Mouse (Mus musculus) cerebellum, adult 9-10 months (tissue): ENCODE results near the gene Wfdc6b.
"Not testable (repeated sequence)": the region's sequence is repeated elsewhere in the genome, so short reads cannot be mapped to it uniquely, and the experiment has no call there.

Experiments used
- DNase-seq: peaks from one replicate; pipeline ENCODE4 v3.0.0; 2022

Wfdc6b gene

DNA sequence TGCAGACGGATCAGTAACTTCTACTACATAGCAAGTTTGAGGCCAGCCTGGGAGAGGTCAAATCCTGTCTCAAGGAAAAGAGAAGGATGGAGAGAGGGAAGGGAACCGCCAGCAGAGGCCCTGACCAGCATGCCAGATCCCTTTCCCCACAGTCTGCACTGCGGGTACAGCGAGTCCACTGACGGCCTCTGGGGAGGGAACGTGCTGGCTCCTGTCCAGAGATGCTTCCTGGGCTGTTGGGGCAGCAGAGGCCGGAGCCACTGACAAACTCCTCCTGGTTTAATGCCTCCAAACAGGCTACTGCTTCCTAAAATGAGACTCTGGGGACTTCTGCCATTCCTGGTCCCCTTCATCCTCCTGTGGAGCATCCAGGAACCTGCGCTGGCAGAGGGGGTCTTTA is at the start of gene Wfdc6b, which contains the start of gene Wfdc8:
Gene Wfdc6b, plus strand, starts transcription at position 52 of the 400 bp plus-strand sequence.
Gene Wfdc8, minus strand, starts transcription at position 156 of the 400 bp plus-strand sequence.
- DNase-seq = not testable (repeated sequence)

DNA sequence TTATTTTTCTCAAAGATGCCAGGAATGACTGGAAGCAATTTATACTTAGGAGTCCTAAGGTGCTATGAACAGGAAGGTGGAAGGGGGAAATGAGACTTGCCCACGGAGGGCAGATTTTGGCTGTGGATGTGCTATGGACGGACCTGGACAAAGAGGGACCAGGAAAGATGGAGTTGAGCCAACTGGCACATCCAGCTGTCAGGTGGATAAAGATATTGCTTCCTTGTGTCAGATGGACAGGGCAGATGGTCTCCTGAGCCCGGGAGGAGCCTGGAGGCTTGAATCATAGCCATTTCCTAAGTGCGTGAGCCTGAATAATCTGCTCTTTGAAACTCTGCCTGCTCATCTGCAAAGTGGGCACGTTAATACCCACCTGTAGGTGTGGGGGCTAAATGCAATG is 49.0 kb upstream of the Wfdc6b start:
- DNase-seq = no peak

DNA sequence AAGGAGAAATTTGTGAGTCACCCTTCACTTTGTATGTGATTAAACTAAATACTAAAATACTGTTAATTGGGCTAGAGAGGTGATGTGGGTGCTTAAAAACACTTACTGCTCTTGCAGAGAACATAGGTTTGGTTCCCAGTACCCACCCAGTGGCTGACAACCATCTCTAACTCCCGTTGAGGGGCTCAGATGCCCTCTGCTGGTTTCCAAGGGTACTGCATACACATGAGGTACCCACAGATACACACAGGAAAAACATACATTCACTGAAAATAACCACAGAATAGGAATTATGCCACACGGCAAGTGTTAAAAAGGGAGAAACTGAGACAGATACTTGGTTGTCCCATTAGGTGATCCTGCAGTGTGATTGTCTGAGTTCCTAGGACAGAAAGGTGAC is 46.3 kb upstream of the Wfdc6b start:
- no peak for DNase-seq

DNA sequence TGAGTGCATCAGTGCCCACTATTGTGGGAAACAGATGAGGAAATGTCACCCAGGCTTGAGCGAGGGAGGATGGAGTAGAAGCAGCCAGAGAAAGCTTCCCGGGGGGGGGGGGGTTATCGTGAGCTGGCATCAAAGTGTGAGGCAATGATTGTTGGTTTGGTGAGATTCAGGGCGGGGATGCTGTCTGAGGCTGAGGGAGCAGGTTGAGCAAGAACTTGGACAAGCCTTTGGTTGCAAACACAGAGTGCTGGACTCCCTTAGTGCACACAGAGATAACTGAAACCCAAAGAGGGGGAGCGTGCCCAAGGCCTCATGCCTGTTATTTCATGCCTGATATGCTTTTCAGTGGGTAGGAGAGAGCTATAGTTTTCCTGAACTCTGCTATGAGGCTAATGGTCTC is 45.9 kb upstream of the Wfdc6b start:
- DNase-seq = no peak

DNA sequence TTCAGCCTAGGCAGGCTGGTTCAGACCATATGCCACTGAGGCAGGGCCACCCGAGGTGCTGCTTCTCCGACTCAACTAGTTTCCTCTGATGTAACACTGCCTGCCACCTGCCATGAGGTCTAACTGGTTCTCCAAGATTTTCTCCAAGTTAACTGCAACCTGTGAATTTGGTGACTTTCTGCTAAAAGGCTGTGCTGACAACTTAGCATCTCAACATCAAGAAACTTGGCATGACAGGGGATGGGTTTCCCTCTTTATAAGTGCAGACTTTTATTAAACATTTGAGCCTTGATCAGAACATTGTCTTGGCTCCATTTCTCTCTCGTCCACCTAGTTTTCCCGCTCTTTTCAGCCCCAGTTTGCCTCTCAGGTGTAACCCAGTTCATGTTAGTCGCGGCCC is 40.0 kb upstream of the Wfdc6b start, which contains the start of gene Spint3:
Gene Spint3, minus strand, starts transcription at position 101 of the 400 bp plus-strand sequence.
- DNase-seq = not testable (repeated sequence)

DNA sequence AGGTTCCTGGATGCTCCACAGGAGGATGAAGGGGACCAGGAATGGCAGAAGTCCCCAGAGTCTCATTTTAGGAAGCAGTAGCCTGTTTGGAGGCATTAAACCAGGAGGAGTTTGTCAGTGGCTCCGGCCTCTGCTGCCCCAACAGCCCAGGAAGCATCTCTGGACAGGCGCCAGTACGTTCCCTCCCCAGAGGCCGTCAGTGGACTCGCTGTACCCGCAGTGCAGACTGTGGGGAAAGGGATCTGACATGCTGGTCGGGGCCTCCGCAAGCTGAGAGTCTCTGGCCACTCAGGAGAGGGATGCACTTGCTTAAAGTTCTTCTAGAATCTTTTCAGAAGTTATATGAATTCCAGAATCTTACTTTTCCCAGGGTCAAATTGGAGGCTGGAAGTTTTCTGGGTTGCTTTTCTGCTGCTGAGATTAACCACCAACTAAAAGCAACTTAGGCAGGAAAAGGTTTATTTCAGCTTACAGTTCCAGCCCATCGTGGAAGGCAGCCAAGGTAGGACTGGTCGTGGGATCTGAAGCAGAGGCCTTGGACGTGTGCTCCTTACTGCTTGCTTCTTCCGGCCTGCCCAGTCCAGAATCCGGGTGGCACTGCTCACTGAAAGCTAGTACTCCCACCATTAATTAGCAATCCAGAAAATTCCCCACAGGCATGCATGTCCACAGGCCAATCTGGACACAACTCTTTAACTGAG is 28.1 kb upstream of the Wfdc6b start, which contains the start of gene Wfdc6a:
Gene Wfdc6a, minus strand, starts transcription at position 423 of the 701 bp plus-strand sequence.
- DNase-seq = not testable (repeated sequence)

DNA sequence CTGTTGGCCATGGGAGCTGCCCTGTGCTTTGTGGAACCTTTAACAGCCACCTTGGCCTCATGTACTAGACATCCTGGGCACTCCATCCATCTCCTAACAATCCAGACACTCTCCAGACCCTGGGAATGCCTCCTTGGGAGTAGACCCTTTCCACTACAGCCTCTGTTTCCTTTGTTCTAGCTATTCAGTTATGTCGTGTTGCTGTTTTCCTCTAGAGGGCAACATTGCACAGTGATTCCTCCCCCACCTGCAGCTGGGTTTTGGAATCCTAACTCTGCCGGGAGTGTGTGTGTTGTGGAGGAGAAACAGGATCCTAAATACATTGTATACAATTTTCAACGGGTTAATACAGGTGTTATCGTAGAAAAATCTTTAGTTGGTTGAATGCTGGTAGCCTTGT is 21.3 kb upstream of the Wfdc6b start:
- peak; percentile 1 for DNase-seq

DNA sequence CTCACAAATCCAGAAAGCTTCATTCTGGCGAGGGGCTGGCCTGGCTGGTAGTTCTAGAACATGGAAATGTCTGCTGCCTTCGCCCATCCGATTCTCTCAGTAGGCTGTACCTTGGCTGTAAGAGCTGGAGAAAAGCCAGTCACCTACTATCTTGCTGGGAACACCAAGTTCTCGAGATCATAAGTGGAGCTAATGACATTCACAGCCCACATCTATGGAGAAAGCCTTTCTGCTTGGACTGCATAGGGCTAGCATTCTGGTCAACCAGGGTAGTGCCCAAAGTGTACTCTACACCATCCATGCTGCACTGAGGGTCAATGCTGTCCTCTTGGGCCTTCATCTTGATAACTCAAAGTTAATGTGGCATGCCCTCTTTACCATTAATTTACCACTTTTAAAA is 19.8 kb upstream of the Wfdc6b start, which contains the start of gene Eppin:
Gene Eppin, minus strand, starts transcription at position 101 of the 400 bp plus-strand sequence.
- no peak for DNase-seq

DNA sequence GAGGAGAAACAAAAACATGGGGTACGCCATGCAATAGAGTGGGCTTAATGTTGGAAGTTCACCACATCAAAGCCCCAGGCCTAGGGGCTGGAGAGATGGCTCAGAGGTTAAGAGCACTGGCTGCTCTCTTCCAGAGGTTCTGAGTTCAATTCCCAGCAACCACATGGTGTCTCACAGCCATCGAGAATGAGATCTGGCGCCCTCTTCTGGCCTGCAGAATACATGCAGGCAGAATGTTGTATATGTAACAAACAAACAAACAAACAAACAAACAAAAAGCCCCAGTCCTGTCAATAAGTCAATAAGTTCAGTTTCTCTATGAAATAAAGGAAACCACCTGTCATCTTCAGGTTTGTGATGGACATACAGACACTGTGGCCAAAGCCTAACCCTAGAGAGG is 13.1 kb upstream of the Wfdc6b start:
- DNase-seq = no peak

DNA sequence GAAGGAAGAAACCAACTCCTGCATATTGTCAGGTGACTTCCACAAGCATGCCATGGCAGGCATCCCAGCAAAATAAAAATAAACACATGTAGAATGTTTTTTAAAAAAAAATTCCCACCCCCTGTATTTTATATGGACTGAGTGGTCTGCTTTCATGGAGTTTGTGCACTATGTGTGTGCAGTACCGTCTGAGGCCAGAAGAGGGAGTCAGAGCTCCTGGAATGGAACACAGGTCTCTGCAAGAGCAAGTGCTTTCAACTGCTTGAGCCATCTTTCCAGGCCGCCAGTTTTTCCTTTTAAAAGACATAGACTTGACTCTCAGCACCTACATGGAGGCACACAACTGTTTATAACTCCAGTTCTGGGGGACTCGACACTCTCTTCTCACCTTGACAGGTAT is 9.8 kb upstream of the Wfdc6b start:
- no peak for DNase-seq

DNA sequence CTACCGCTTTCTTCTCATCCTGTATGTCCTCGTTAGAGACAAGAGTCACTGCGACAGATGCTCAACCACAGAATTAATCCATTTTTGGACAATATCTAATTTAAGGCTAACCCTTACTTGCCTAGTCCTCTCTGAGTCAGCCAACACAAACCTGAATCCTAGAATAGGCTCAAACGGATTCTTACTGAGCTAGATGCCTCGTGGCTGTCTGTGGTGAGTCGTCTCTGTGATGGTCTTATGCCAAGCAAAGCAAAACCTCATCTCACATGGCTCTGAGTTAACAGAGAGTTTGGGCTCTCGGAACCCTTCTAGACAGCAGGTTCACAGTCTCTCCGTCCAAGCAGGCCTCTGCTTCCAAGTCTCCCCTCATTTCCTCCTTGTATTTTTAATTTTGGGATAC is 8.9 kb upstream of the Wfdc6b start:
- no peak for DNase-seq

DNA sequence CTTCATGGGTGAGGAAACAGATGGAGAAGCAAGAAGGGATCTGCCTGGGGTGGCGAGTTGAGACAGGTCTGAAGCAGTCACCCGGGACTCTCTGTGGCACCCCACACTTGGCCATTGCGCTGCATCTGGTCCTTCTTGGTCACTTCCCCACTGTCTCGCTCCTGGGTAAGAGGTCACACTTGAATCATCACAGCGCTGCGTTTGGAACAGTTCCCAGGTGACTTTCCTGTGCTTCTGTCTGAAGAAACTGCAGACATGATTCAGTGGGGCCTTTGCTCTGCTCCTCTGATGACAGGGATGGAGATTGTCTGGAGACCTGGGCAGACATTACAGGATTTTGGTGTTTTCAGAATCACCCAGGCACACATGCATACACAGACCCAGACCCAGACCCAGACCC is 4.5 kb upstream of the Wfdc6b start:
- no peak for DNase-seq

DNA sequence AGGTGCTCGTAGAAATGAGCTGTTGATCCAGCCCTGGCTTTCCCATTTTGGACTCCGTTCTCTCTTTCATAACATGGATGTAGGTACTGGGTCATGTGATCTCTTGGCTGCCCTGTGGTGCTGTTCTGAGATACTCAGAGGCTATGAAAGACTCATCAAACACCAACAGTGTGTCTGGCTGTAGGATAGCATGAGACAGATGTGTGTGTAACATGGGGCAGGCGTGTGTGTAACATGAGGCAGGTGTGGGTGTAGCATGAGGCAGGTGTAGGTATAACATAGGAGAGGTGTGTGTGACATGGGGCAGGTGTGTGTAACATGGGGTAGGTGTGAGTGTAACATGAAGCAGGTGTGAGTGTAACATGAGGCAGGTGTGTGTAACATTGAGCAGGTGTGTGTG is 2.1 kb downstream of the Wfdc6b start:
- DNase-seq = no peak

DNA sequence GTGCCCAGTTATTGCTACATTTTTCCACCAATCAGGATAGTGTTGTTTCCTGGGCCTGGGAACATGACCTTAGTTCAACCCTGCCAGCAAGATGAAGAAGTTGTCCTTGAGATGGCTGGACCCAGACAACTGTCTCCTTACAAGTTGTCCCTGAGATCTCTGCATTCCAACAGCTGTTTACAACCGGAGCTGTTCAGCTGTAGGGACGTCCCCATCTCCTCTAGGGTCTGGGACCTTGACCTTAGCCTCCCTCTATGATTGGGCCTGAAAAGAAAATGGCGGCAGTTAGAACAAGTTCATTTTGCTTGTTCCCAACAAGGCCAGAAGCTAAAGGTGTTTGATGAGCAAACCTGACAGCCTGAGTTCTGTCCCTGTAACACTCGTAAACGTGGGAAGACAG is 5.7 kb downstream of the Wfdc6b start:
- no peak for DNase-seq

DNA sequence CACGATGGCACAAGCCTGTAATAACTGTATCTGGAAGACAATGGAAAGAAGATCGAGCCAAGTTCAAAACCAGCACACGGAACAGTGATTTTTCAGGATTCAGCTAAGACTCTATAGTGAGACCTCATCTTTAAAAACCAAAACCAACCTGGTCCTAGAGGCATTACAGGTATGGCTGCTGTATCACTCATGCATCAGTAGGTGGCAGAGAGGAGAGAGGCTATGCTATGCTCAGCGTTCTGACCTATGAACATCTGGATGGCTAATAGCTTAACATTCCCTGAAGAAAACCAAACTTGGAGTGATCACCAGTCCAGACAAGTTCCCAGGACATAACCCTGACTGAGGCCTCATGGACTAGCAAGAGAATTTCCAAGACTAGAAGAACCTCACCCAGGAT is 8.5 kb downstream of the Wfdc6b start:
- no peak for DNase-seq

DNA sequence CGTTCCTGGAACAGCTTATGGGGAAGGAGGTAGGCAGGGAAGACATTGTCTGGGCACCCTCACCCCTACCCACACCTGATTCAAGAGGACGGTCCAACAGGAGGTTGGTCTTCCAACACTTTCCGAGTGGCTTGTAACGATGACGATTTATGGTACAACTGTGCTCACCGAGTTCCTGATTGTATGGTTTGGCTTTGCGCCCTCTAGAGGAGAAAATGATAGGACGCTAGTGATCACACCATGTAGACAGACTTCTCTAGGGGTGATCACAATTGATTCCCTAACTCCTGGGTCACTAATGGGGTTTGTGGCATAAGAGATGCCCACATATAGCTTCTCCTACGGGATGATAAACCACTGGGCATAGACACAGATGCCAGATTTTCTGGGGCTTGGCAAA is 21.9 kb downstream of the Wfdc6b start:
- no peak for DNase-seq

DNA sequence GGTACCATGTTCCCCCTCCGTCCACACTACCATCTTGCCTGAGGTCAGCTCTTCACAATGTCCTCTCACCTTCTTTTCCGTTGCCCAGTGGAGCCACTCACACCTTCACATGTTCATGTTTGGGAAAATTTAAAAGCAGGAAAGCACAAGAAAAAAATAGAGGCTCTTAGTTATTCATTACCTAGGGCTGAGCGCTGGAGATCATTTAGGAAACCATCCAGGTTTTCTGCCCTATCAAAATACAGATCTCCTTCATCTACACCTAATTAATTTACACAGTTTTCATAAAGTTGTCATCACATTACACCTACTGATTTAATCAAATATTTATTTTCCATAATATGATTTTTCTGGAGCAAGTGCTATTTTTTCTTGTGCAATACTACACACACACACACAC is 25.4 kb downstream of the Wfdc6b start, which contains the start of gene Wfdc16:
Gene Wfdc16, minus strand, starts transcription at position 101 of the 400 bp plus-strand sequence.
- no peak for DNase-seq

DNA sequence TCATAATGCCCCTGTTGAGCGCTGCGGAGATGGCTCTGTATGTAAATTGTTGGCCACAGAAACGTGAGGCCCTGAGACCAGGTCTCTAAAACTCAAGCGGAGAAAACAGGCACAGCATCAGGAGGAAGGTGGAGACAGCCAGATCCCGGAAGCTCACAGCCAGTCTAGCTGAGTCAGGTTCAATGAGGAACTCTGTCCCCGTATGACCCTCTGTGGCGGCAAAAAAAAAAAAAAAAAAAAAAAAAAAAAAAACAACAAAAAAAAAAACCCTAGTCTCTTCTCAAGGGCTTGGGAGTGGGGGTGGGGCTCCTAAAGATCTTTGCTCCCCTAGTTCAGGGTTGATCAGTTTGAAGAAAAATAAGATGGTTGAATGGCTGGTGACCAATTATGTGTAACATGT is 27.8 kb downstream of the Wfdc6b start:
- DNase-seq = no peak

DNA sequence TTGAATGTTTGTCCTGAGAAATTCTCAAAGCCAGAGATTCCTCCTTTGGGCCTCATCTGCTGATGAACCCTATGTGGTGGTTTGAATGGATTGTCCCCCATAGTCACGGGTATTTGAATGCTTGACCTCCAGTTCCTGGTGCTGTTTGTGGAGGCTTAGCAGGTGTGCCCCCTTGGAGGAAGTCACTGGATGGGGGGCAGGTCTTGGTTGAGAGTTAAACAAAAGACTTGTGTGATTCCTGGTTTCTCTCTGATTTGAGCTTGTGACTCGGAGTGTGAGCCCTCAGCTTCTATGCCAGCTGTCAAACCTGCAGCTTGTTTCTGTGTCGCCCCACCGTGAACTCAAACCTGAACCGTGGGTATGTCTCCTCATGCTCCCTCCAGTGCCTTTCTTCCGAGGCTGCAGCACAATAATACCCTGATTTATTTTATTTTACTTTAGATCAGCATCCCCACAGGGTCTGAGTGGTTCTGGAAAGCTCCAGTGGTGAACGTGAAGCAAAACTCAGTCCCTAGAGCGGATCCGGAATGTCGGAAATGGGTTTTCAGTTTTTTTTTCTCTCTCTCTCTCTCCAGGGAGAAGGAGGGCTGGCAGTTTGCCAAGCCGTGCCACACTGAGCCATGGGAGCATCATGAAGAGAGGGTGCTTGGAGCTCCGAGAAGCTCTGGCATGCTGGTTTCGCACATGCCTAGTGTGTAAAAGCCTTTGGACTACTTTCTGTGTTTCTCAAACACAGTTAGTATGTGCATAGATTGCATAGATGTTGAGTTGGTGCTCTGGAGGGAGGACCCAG is 28.8 kb downstream of the Wfdc6b start:
- DNase-seq = no peak

DNA sequence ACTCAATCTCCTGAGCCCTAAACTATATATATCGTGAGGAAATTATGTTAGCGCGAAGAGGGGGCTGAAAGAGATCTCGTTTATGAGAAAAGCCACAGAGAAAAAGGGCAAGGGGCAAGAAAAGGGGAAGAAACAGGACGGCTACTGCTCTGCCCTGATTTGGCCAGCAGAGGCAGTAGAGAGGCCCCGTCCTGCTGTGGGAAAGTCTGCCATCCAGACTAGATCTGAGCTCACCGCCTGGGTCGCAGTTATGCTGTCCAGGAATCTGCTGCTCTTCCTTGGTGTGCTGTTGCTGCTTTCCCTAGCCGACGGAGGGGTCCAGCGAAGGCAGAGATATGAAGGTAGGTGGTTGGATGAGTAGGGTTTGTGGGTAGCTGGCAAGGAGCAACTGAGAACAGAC is 42.5 kb downstream of the Wfdc6b start, which contains the start of gene Wfdc10:
Gene Wfdc10, plus strand, starts transcription at position 189 of the 400 bp plus-strand sequence.
- peak; percentile 3 for DNase-seq

DNA sequence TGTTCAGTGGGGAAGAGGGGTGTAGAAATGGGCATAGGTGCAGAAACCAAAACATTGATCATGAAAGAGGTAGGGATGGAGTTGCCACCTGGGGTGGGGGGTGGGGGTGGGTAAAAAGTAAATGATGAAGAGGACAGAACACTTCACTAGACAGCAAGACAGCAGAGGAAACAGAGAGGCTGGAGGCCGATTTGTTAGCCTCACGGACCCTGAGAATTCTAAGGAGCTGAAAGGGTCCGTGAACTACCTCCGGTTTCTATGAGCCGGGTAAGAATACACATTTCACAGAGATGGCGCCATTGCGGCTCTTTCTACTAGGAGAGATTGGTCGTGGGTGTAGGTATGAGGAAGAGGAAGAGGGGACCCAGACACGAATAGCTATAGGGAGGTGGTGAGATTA is 43.2 kb downstream of the Wfdc6b start, which contains the start of gene Wfdc9:
Gene Wfdc9, minus strand, starts transcription at position 101 of the 400 bp plus-strand sequence.
- no peak for DNase-seq

DNA sequence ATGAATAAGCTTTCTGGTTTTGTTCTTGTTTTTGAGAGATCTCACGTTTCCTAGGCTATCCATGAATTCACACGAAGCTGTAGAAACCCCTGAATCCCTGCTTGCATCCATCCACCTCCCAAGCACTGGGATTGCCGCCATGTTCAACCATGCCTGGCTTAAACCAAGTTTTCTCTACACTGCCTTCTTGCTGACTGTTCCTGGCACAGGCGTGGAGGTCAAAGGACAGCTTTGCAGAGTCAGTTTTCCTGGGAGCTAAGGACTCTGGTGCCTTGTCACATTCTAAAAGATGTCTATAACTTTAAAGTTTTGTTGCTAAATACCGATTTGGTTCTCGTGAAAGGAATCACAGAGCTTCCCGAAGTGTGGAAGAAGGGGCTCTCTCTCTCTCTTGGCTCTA is 51.5 kb downstream of the Wfdc6b start:
- no peak for DNase-seq
